Mouse (Mus musculus) CD8-positive naive resting alpha-beta T cell, adult 57 days (primary cell): ENCODE data around the gene Slc39a1. TPM values are rescaled to one million over a fixed set of nuclear protein-coding genes. Genes with fewer than 3 reads are reported as not detected.

Experiments used
- total RNA-seq: library from RNA; stranded (reverse); gene quantifications from one replicate; pipeline ENCODE4 v1.2.4, GENCODE M21; 2023

Slc39a1 gene
- 17.2 TPM for total RNA-seq

DNA sequence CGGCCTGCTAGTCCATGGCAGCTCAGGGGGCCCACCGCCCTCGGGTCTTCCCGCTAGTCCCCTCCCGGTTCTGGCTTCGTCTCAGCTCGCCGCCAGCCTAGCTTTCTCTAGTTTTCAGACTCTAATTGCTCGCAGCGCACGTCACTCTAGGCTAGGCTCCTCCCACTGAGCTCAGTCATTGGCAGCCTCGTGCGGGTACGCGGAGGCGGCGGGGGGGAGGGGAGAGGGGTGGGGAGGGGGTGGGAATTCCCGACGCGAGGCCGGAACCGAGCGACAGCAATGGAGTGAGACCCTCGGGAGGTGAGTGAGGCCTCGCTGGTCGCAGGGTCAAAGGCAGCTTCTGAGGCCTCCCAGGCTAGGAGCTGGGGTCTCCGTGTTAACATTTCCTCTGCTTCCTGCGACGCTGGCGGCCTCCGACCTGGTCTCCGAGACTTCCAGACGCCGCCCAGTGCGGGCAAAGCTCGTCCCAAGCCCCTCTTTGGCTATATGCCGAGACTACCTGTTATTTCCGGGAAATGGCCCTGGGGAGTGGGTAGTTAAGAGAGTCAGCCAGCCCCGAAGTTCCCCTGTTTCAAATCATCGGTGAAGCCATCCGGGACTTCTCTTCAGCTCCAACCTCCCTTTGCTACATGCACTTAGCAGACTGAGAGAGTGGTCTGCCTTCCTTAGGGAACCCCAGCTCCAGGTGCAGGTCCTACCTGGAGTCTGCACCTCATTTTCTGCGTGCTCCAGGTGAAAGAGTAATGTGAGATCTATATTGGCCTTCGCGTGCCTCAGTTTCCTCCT is at the start of gene Slc39a1:
TSS of gene Slc39a1 (plus strand) at position 213 of the 786 bp plus-strand sequence.

DNA sequence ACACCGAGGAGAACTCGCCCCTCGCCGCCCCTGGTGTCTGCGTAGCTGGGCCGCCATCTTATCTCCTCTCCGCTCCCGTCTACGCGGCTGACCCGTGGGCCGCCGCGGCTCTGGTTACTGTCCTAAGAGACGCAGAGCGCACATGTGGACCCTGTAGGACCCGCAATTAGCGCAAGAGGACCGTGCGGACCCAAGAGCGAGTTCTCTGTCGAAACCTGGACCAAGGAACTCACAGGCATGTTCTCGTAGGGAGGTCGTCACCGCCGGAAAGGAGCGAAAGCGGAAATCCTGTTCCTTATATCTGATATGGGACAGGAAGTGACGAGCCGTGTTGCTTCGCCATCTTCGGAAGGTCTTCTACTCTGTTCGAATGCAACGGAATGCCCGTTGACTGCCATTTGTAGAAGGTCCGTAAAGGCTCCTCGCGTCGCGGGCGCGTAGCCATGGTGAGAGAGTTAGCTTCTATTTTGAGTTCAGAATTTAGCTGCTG is 34.5 kb upstream of the Slc39a1 start, which contains the start of the genes Rps27 and Rab13:
TSS of gene Rps27 (minus strand) at position 275 of the 490 bp plus-strand sequence.
TSS of gene Rab13 (plus strand) at position 319 of the 490 bp plus-strand sequence.

DNA sequence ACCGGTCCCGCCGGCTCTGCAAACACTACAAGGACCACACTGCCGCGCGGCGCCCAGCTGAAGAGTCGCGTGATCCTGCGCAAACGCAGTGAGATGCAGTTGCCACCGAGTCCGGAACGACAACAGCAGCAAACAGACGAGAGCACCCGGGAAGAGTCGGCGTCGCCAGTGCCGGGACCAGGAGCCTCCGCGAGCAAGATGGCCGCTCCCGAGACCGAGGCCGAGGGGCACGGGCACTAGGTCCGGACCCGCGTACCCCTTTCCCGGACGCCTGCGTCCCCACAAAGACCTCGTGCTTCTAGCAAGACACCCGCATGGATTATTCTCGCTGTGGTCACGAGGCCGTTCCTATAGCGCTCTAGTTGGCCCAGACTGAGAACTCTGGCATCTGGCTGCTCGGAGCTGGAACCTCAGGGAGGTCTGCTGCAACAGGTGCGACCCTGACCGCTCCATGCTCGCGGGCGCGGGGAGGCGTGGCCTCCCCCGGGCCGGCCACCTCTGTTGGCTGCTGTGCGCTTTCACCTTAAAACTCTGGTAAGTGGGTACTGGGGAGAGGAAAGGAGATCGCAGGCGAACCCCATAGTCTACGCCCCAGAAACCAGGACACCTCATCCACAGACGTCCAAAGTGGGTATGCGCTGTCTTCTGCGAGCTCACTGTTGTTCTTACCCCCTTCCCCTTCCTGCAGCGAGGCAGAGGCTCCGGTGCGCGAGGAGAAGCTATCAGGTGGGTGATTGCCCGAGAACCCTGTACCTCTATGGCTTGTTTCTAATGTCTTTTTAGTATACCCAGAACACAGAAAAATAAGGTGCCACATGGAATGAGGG is 16.3 kb upstream of the Slc39a1 start, which contains the start of gene Jtb:
TSS of gene Jtb (plus strand) at position 91 of the 827 bp plus-strand sequence.

DNA sequence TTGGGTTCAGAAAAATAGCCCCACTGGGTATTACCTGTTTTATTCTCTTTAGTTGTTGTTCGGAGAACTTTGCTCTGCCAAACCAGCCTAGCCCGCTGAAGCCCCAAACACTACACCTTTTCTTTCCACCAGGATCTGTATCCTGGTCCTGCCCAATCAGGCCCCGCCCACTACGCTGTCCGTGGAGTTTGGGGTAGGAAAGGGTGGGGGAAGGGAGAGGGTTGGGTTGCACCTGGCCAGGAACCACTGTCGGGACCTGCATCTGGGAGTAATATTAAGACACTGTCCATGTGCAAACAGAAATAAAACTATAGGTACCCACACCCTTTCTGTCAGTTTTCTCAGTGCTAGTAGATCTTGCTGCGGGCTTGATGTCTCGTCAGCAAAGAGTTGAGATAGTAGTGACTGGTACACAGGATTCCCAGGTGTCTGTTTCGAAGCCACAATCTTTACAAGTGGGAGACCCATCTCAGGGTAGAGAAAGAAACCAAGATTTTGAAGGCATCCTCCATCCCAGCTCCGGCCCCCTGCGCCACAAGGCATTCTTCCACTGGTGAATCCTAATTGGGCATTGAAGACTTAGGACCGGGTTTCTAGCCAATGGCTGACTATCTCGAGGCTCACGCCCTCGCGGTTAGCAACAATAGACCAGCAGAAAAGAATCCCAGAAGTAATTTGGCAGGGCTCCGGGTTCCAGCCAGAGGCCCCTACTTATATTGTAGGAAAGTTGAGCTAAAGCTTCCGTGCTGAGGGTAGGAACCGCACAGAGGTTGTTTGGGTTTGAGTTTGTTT is 4.8 kb upstream of the Slc39a1 start, which contains the start of gene Creb3l4:
TSS of gene Creb3l4 (minus strand) at position 529 of the 792 bp plus-strand sequence.

DNA sequence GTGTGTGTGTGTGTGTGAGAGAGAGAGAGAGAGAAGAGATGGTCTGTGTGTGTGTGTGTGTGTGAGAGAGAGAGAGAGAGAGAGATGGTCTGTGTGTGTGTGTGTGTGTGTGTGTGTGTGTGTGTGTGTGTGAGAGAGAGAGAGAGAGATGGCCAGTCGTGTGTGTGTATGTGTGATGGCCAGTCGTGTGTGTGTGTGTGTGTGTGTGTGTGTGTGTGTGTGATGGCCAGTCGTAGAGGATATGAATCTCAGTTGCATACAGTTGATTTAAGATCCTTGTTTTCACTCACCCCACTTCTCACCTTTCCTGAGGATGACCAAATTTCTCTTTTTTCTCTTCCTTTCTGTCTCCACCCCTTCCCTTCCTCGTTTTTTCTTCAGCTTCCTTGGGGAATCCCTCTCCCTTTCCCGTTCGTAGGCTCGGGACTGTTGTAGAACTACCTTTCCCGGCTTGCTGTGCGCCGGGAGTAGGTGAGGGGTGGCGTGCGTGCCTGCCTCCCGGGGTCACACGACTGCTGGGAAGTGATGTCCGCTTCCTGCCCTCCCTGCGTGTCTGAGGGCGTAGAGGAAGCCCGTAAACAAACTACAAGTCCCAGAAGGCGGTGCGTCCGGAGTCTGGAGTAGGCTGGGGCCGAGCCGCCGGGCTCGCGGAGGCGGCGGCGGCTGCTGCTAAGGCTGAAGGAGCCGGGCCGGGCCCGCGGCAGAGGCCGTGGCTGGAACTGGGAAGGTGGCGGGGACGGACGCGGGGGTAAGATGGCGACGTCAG is 5.9 kb downstream of the Slc39a1 start, which contains the start of gene Crtc2:
TSS of gene Crtc2 (plus strand) at position 511 of the 766 bp plus-strand sequence.

DNA sequence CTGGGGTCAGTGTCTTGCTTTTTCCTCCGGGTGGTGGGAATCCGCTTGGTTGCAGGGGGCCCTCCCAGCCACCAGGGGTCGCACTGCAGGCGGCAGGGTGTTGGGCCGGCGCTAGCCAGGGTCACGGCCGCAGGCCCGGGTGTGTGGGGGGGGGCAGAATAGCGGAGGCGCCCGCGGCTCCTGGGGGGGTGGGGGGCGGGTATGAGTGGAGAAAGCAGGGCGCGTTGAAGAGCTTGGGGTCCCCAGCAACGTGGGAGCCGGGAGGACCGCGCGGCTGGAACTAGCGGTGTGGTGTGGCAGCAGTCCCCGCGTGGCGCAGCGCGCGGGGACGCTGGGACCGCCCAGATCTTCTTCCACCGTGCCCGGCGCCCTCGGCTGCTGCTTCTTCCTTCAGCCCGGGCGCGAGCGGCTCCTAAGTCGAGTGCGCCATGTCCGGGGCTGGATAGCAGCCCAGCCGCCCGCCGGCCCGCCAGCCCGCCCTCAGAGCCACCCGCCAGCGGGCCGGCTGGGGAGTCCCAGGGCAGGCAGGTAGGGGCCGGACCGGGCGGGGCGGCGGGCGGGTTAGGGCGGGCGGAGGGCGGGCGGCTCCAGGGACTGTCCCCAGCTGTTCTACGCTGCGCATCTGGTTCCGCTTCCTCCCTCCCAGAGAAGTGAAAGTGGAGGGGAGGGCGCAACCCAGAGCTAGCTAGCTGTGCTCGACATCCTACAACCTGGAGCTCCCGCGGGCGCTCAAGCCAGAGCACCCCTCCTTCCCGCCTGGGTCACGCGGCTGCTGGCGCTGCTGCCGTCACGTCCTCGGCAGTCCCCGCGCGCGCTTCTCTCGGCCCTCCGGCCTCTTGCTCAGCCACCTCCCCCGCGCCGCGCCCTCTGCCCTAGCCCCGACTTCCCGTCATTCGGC is 17.3 kb downstream of the Slc39a1 start, which contains the start of gene Dennd4b:
TSS of gene Dennd4b (plus strand) at position 152 of the 898 bp plus-strand sequence.

DNA sequence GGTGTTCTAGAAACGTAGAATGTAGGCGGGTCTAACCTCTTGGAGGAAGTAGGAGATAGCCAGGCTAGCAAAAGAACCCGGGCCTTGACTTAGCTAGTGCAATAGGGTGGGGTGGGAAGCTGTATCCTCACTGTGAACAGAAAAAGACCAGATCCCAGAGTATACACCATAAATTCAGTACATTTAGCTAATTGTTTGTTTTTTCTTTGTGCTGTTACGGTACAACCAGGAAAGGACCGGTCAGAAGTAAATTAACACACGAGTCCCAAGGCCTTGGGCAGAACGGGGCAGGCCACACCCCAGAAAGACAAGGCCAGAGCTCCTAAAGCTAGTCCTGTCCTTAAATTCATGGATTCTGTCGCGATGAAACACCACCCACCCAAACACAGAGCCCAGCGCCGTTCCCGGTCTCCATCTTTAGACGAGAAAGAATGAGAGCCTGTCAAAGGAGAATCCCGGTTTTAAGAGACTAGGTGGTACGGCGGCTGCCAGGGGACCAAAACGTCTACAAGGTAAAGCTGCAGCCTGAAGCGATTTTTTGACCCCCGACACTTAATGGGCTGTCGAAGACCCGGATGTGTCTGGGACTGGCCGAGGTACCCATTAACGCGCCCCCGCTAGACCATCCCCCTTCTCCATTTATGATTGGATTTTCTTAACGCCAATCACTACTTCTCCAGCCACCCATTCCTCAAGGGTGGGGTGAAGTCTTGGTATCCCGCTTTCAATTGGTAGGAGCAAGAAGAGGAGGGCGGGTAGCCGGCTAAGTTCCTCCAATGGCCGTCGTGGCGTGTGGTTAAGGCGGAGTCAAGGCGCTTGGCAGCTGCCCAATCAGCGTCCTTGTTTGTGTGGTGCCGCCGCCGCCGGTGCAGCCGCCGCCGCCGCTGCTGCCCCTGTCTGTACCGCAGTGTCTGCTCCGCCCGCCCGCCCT is 44.6 kb downstream of the Slc39a1 start, which contains the start of gene Gatad2b:
TSS of gene Gatad2b (plus strand) at position 834 of the 931 bp plus-strand sequence.

Other genes starting within 250 kb of the Slc39a1 start
- 50.9 TPM for gene Hax1, start 249.4 kb upstream of the Slc39a1 start, total RNA-seq
- 90.4 TPM for gene 4933434E20Rik, start 196.5 kb upstream of the Slc39a1 start, total RNA-seq
- 289 TPM for gene Ubap2l, start 195.5 kb upstream of the Slc39a1 start, total RNA-seq
- 536 TPM for gene Tpm3, start 175.5 kb upstream of the Slc39a1 start, total RNA-seq
- 1.1 TPM for gene Nup210l, start 144.0 kb upstream of the Slc39a1 start, total RNA-seq
- 12,553 TPM for gene Rps27, start 34.5 kb upstream of the Slc39a1 start, total RNA-seq
- not detected for gene Rab13, start 34.5 kb upstream of the Slc39a1 start, total RNA-seq
- 63.0 TPM for gene Jtb, start 16.6 kb upstream of the Slc39a1 start, total RNA-seq
- not detected for gene Creb3l4, start 4.7 kb upstream of the Slc39a1 start, total RNA-seq
- gene Crtc2, start 6.0 kb downstream of the Slc39a1 start, total RNA-seq = 97.9 TPM
- 73.2 TPM for gene Dennd4b, start 17.0 kb downstream of the Slc39a1 start, total RNA-seq
- gene Gatad2b, start 45.0 kb downstream of the Slc39a1 start, total RNA-seq = 128 TPM
- 0.92 TPM for gene Slc27a3, start 141.8 kb downstream of the Slc39a1 start, total RNA-seq
- gene Ints3, start 185.4 kb downstream of the Slc39a1 start, total RNA-seq = 46.2 TPM
- gene Npr1, start 217.7 kb downstream of the Slc39a1 start, total RNA-seq = not detected
- 87.3 TPM for gene Ilf2, start 228.0 kb downstream of the Slc39a1 start, total RNA-seq
- gene Snapin, start 242.9 kb downstream of the Slc39a1 start, total RNA-seq = 39.5 TPM